Mouse (Mus musculus): ENCODE measurements around the gene Elmsan1. TPM values are rescaled to one million over a fixed set of nuclear protein-coding genes. Genes with fewer than 3 reads are reported as not detected.

Gene Elmsan1
- polyA plus RNA-seq, 1 experiment from 2014 or later, result 7.7 TPM

GRCm38 (mm10) chr12:84203170-84203777 lies 15.4 kb downstream of the Elmsan1 start:
- Histone ChIP-seq H3K9ac (peak overlapping the region; percentile 71), H3K27me3 (no peaks in the 10 kb centered on the region), H3K9me3 (replicated peaks) (no peaks in the 10 kb centered on the region), H3K27ac (replicated peaks) (peak overlapping the region; percentile 99), H3K36me3 (replicated peaks) (no peaks in the 10 kb centered on the region), H3K4me3 (replicated peaks) (peak overlapping the region; percentile 48), H3K4me1 (replicated peaks) (peaks cover 97% of the 10 kb centered on the region), H3K4me2 (peak overlapping the region; percentile 76)
- WGBS (ENCODE audit: insufficient replicate concordance), result 25% methylated on average over 7 of the region's 7 CpGs
- ATAC-seq (ENCODE audit: insufficient read depth), result peak; percentile 52

GRCm38 (mm10) chr12:84202561-84202960 lies 16.1 kb downstream of the Elmsan1 start:
- Histone ChIP-seq H3K9me3 (replicated peaks) (no peaks in the 10 kb centered on the region), H3K4me1 (replicated peaks) (peaks cover 97% of the 10 kb centered on the region), H3K27ac (replicated peaks) (peak overlapping the region; percentile 99), H3K9ac (peak overlapping the region; percentile 71), H3K27me3 (no peaks in the 10 kb centered on the region), H3K4me3 (replicated peaks) (peak overlapping the region; percentile 48), H3K4me2 (peak overlapping the region; percentile 76), H3K36me3 (replicated peaks) (no peaks in the 10 kb centered on the region)
- ATAC-seq (ENCODE audit: insufficient read depth), result no peak
- WGBS (ENCODE audit: insufficient replicate concordance), result 44% methylated on average over 10 of the region's 10 CpGs

GRCm38 (mm10) chr12:84201686-84202484 lies 16.8 kb downstream of the Elmsan1 start:
- Histone ChIP-seq H3K4me3 (replicated peaks) (no peak overlapping the region), H3K36me3 (replicated peaks) (no peaks in the 10 kb centered on the region), H3K27me3 (no peaks in the 10 kb centered on the region), H3K4me1 (replicated peaks) (peaks cover 96% of the 10 kb centered on the region), H3K27ac (replicated peaks) (peak overlapping the region; percentile 99), H3K9me3 (replicated peaks) (no peaks in the 10 kb centered on the region), H3K4me2 (peak overlapping the region; percentile 76), H3K9ac (peak overlapping the region; percentile 71; the same call in 1 of the 2 replicates)
- WGBS (ENCODE audit: insufficient replicate concordance), result 68% methylated on average over 18 of the region's 18 CpGs
- ATAC-seq (ENCODE audit: insufficient read depth), result no peak

- peaks cover 96% of the 10 kb centered on the region for H3K4me1 ChIP-seq (replicated peaks)
- peak overlapping the region; percentile 27; the same call in 1 of the 2 replicates for H3K4me2 ChIP-seq
- 81% methylated on average over 4 of the region's 4 CpGs for WGBS (ENCODE audit: insufficient replicate concordance)
- peak overlapping the region; percentile 99 for H3K27ac ChIP-seq (replicated peaks)
- H3K9me3 ChIP-seq (replicated peaks), result no peaks in the 10 kb centered on the region
- no peaks in the 10 kb centered on the region for H3K27me3 ChIP-seq
- no peaks in the 10 kb centered on the region for H3K36me3 ChIP-seq (replicated peaks)
- no peak overlapping the region for H3K9ac ChIP-seq
- ATAC-seq (ENCODE audit: insufficient read depth), result no peak
- H3K4me3 ChIP-seq (replicated peaks), result no peak overlapping the region
Measured at GRCm38 (mm10) chr12:84201222-84201621, 17.5 kb downstream of the Elmsan1 start.

- no peaks in the 10 kb centered on the region for H3K27me3 ChIP-seq
- peaks cover 93% of the 10 kb centered on the region for H3K4me1 ChIP-seq (replicated peaks)
- H3K4me2 ChIP-seq, result peak overlapping the region; percentile 34
- H3K9me3 ChIP-seq (replicated peaks), result no peaks in the 10 kb centered on the region
- H3K9ac ChIP-seq, result no peak overlapping the region
- peak overlapping the region; percentile 70 for H3K27ac ChIP-seq (replicated peaks)
- no peak for ATAC-seq (ENCODE audit: insufficient read depth)
- WGBS (ENCODE audit: insufficient replicate concordance), result 75% methylated on average over 10 of the region's 10 CpGs
- no peaks in the 10 kb centered on the region for H3K36me3 ChIP-seq (replicated peaks)
- H3K4me3 ChIP-seq (replicated peaks), result no peak overlapping the region
Measured at GRCm38 (mm10) chr12:84198880-84199279, 19.8 kb downstream of the Elmsan1 start.

GRCm38 (mm10) chr12:84198076-84198679 lies 20.5 kb downstream of the Elmsan1 start:
- H3K9ac ChIP-seq, result 0 out of 2 replicates have a peak overlapping the region, but pooled peaks have one; percentile 5

GRCm38 (mm10) chr12:84195195-84195594 lies 23.5 kb downstream of the Elmsan1 start:
- no peaks in the 10 kb centered on the region for H3K27me3 ChIP-seq
- no peak for ATAC-seq (ENCODE audit: insufficient read depth)
- peak overlapping the region; percentile 97; the same call in 1 of the 2 replicates for H3K27ac ChIP-seq (replicated peaks)
- 33% methylated on average over 6 of the region's 6 CpGs for WGBS (ENCODE audit: insufficient replicate concordance)
- H3K36me3 ChIP-seq (replicated peaks), result peaks cover 6% of the 10 kb centered on the region; the same call in 1 of the 2 replicates
- no peaks in the 10 kb centered on the region for H3K9me3 ChIP-seq (replicated peaks)
- H3K4me3 ChIP-seq (replicated peaks), result no peak overlapping the region
- peaks cover 81% of the 10 kb centered on the region for H3K4me1 ChIP-seq (replicated peaks)
- peak overlapping the region; percentile 99 for H3K9ac ChIP-seq
- H3K4me2 ChIP-seq, result peak overlapping the region; percentile 84; the same call in 1 of the 2 replicates

More at GRCm38 (mm10) chr12:84198076-84198679, 20.5 kb downstream of the Elmsan1 start:
- 78% methylated on average over 8 of the region's 8 CpGs for WGBS (ENCODE audit: insufficient replicate concordance)
- Histone ChIP-seq H3K4me2 (no peak overlapping the region), H3K9me3 (replicated peaks) (no peaks in the 10 kb centered on the region), H3K27me3 (no peaks in the 10 kb centered on the region), H3K4me3 (replicated peaks) (no peak overlapping the region), H3K36me3 (replicated peaks) (no peaks in the 10 kb centered on the region), H3K4me1 (replicated peaks) (peaks cover 86% of the 10 kb centered on the region), H3K27ac (replicated peaks) (peak overlapping the region; percentile 70; the same call in 1 of the 2 replicates)
- no peak for ATAC-seq (ENCODE audit: insufficient read depth)

GRCm38 (mm10) chr12:84194400-84195109 lies 24.1 kb downstream of the Elmsan1 start:
- Histone ChIP-seq H3K4me1 (replicated peaks) (peaks cover 81% of the 10 kb centered on the region), H3K4me2 (peak overlapping the region; percentile 84), H3K36me3 (replicated peaks) (peaks cover 11% of the 10 kb centered on the region; the same call in 1 of the 2 replicates), H3K27ac (replicated peaks) (peak overlapping the region; percentile 97), H3K9me3 (replicated peaks) (no peaks in the 10 kb centered on the region), H3K9ac (peak overlapping the region; percentile 99), H3K27me3 (no peaks in the 10 kb centered on the region), H3K4me3 (replicated peaks) (peak overlapping the region; percentile 94)
- 4% methylated on average over 13 of the region's 13 CpGs for WGBS (ENCODE audit: insufficient replicate concordance)
- ATAC-seq (ENCODE audit: insufficient read depth), result no peak

GRCm38 (mm10) chr12:84193642-84194399 lies 24.9 kb downstream of the Elmsan1 start:
- peak overlapping the region; percentile 97 for H3K27ac ChIP-seq (replicated peaks)
- peak overlapping the region; percentile 99 for H3K9ac ChIP-seq
- no peaks in the 10 kb centered on the region for H3K27me3 ChIP-seq
- peak overlapping the region; percentile 94 for H3K4me3 ChIP-seq (replicated peaks)
- H3K4me1 ChIP-seq (replicated peaks), result peaks cover 82% of the 10 kb centered on the region
- ATAC-seq (ENCODE audit: insufficient read depth), result peak; percentile 80
- under 1% methylated on average over 49 of the region's 49 CpGs for WGBS (ENCODE audit: insufficient replicate concordance)
- H3K4me2 ChIP-seq, result peak overlapping the region; percentile 84
- H3K36me3 ChIP-seq (replicated peaks), result peaks cover 15% of the 10 kb centered on the region; the same call in 1 of the 2 replicates
- no peaks in the 10 kb centered on the region for H3K9me3 ChIP-seq (replicated peaks)
